Mouse (Mus musculus): Measurements from ENCODE around the gene Tmcc2. TPM values are rescaled to one million over a fixed set of nuclear protein-coding genes. Genes with fewer than 3 reads are reported as not detected.
"Not testable (repeated sequence)": the region's sequence is repeated elsewhere in the genome, so short reads cannot be mapped to it uniquely, and the experiment has no call there.

Gene Tmcc2
- polyA plus RNA-seq, 1 experiment from 2014 or later, result 17.7 TPM

DNA sequence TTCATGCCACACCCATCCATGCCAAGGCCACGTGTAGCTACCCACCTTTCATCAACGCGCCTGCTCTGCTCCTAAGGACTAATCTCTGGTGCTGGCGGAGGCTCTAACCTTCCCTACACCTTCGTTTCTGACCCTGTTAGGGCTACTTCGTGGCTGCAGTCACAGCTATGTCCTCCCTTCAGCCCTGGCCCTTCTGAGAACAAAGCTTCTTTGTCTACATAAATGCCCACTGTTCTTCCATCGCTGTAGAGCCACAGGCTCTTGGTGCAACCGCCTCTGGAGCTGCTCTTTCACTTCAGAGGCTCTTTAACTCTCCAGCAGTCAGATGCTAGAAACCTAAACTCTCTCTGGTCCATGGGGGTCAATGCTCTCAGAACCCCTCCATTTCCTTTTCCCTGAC lies 24.8 kb downstream of the Tmcc2 start:
- 78% methylated on average over 8 of the region's 8 CpGs for WGBS
- no peak for ATAC-seq (ENCODE audit: insufficient number of reproducible peaks, insufficient read depth, low FRiP score, low TSS enrichment, low read depth)
- H3K27me3 ChIP-seq, result no peaks in the 10 kb centered on the region
- no peaks in the 10 kb centered on the region for H3K9me3 ChIP-seq
- H3K36me3 ChIP-seq, result peaks cover 49% of the 10 kb centered on the region
- peak overlapping the region; percentile 1; the same call in 1 of the 2 replicates for H3K4me3 ChIP-seq (replicated peaks)
- peaks cover 11% of the 10 kb centered on the region for H3K4me1 ChIP-seq (replicated peaks)
- H3K27ac ChIP-seq, result no peak overlapping the region
- H3K4me2 ChIP-seq, result no peak overlapping the region
- H3K9ac ChIP-seq (replicated peaks), result no peak overlapping the region; the same call in 1 of the 2 replicates

DNA sequence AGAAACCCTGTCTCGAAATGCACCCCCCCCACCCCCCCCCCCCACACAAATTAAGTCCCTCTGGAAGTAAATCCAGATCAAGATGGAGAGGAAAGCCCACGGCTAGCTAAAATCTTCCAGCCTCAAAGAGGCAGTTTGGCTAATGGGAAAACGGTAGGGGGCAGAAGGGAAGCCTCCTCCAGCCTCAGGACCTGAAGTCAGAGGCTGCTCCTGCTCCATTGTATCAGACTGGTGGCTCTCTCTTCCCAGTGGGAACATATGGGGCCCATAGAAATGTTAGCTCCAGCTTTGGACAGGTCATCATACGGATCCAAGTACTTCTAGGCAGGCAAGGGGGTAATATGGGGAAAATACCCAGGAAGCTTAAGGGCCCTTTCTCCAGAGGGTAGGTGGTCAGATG lies 25.4 kb downstream of the Tmcc2 start:
- Histone ChIP-seq H3K9me3 (no peaks in the 10 kb centered on the region), H3K36me3 (peaks cover 50% of the 10 kb centered on the region), H3K4me1 (replicated peaks) (peaks cover 11% of the 10 kb centered on the region), H3K27me3 (no peaks in the 10 kb centered on the region), H3K9ac (replicated peaks) (no peak overlapping the region), H3K27ac (no peak overlapping the region), H3K4me2 (no peak overlapping the region), H3K4me3 (replicated peaks) (no peak overlapping the region)
- ATAC-seq (ENCODE audit: insufficient number of reproducible peaks, insufficient read depth, low FRiP score, low TSS enrichment, low read depth), result no peak
- WGBS, result 61% methylated on average over 4 of the region's 4 CpGs

DNA sequence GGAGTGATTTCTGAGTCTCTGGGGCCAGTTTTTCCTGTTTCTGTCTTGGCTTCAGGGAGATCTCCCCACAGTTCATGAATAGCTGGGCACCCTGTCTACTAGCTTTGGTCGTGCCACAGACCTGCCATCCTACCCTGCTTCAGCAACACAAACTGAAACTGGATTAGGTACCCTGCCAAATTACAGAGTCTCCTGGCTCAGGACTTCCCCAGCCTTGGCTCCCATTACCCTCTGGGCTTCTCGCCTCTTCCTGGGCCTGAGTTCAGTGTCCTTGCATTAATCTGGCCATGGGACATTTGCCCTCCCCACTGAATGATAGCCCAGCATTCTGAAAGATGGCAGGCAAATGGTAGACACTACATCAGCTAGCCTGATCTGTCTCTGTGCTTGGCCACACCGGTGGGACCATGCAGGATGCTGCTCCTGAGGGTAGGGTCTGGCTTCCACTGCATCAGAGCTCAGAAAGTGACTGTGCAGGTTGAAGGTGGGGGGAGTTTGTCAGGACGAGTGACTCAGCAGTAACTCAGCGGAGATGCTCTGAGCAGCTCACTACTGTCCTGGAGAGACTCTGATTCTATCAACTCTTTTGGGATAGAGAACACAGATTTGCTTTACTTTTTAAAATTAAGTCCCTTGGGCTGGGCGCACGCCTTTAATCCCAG lies 26.1 kb downstream of the Tmcc2 start:
- no peaks in the 10 kb centered on the region for H3K9me3 ChIP-seq
- no peak overlapping the region for H3K4me2 ChIP-seq
- 86% methylated on average over 7 of the region's 7 CpGs for WGBS
- no peaks in the 10 kb centered on the region for H3K27me3 ChIP-seq
- peaks cover 52% of the 10 kb centered on the region for H3K36me3 ChIP-seq
- no peak overlapping the region for H3K9ac ChIP-seq (replicated peaks)
- no peak overlapping the region for H3K27ac ChIP-seq
- peaks cover 11% of the 10 kb centered on the region for H3K4me1 ChIP-seq (replicated peaks)
- no peak for ATAC-seq (ENCODE audit: insufficient number of reproducible peaks, insufficient read depth, low FRiP score, low TSS enrichment, low read depth)
- no peak overlapping the region for H3K4me3 ChIP-seq (replicated peaks)

DNA sequence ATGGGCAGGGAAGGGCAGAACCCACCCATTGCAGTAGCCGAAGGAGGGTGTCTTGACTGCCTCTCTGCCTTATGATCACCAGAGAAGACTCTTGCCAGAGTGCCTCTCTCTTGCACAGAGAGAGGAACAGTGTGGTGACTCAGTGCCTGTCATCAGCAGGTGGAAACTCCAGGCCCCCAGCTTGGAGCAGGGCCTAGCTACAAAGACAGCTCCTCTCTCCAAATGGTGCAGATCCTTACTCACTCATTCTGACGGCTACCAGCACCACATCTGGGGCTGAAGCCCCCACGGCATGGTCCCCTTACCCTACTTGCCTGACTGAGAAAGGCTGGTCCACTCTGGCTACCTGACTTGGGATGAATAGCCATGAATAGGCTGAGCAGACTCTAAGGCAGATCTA lies 26.7 kb downstream of the Tmcc2 start:
- ATAC-seq (ENCODE audit: insufficient number of reproducible peaks, insufficient read depth, low FRiP score, low TSS enrichment, low read depth), result no peak
- Histone ChIP-seq H3K36me3 (peaks cover 59% of the 10 kb centered on the region), H3K27ac (no peak overlapping the region), H3K4me3 (replicated peaks) (no peak overlapping the region), H3K4me1 (replicated peaks) (peaks cover 11% of the 10 kb centered on the region), H3K9me3 (no peaks in the 10 kb centered on the region), H3K27me3 (no peaks in the 10 kb centered on the region), H3K9ac (replicated peaks) (no peak overlapping the region), H3K4me2 (no peak overlapping the region)
- WGBS, result 84% methylated on average over 3 of the region's 3 CpGs

DNA sequence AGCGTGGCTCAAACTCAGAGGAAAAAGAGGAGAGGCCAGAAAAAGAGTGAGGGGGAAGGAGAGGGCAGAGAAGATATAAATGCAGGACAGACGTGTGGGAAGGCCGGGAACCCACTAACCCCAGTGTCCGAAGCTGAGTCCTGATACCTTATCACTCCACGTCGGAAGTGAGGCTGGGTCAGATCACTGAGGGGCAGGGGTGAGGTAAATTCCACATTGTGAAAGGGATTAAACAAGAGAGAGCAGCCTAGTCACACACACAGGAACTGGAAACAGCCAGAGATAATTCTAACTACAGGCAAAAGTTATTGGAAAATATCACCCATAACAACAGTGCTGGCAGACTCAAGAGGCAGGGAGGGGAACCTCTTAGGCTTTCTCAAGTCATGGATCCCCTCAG lies 29.1 kb downstream of the Tmcc2 start:
- Histone ChIP-seq H3K9me3 (no peaks in the 10 kb centered on the region), H3K36me3 (peaks cover 77% of the 10 kb centered on the region), H3K4me3 (replicated peaks) (no peak overlapping the region), H3K27ac (no peak overlapping the region), H3K4me1 (replicated peaks) (peaks cover 8% of the 10 kb centered on the region), H3K9ac (replicated peaks) (no peak overlapping the region), H3K27me3 (no peaks in the 10 kb centered on the region), H3K4me2 (no peak overlapping the region)
- no peak for ATAC-seq (ENCODE audit: insufficient number of reproducible peaks, insufficient read depth, low FRiP score, low TSS enrichment, low read depth)
- 82% methylated on average over 6 of the region's 6 CpGs for WGBS

DNA sequence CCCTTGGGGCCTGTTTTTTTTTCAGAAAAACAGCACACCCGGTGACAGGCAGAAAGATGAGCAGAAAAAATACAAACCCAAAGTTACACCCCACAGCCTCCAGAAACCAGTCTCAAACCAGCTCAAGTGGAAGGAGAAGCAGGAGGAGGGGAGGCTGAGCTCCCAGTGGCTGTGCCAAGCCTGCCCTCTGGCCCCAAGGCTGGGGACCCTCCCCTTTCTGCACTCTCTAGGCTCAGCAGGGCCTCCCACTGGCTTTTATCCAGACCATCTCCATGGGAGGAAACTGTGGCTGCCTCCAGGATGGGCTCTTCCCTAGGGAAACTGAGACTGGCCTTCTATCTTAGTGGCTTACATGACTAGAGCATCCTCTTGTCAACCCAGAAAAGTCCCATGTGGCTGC lies 34.2 kb downstream of the Tmcc2 start:
- 75% methylated on average over 1 of the region's 1 CpGs for WGBS
- no peak for ATAC-seq (ENCODE audit: insufficient number of reproducible peaks, insufficient read depth, low FRiP score, low TSS enrichment, low read depth)
- no peak overlapping the region for H3K4me2 ChIP-seq
- H3K36me3 ChIP-seq, result peaks cover 52% of the 10 kb centered on the region
- H3K9me3 ChIP-seq, result no peaks in the 10 kb centered on the region
- 0 out of 2 replicates have a peak, but pooled peaks cover 4% of the 10 kb centered on the region for H3K4me1 ChIP-seq (replicated peaks)
- H3K27me3 ChIP-seq, result no peaks in the 10 kb centered on the region
- H3K4me3 ChIP-seq (replicated peaks), result no peak overlapping the region
- H3K27ac ChIP-seq, result no peak overlapping the region
- H3K9ac ChIP-seq (replicated peaks), result no peak overlapping the region

DNA sequence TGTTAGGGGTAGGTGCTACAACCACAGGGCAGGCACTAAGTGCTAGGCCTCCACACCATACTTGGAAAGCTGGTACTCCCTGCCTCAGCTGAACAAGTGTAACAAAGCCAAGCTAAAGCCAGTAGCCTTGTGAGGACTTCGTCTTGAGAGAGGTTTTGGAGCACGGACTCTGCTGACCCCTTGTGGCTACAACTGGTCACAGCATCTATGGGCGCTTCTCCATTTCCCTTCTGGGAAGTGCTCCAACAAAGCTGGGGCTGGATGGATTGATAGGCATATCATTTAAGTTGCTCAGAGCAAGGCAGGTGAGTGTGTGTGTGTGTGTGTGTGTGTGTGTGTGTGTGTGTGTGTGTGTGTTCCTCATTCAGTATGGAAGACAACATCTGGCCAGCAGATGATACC lies 35.2 kb downstream of the Tmcc2 start:
- no peak overlapping the region for H3K4me2 ChIP-seq
- H3K4me3 ChIP-seq (replicated peaks), result no peak overlapping the region
- no peaks in the 10 kb centered on the region for H3K27me3 ChIP-seq
- H3K4me1 ChIP-seq (replicated peaks), result 0 out of 2 replicates have a peak, but pooled peaks cover 4% of the 10 kb centered on the region
- peak; percentile 63; the same call in 1 of the 2 replicates for ATAC-seq (ENCODE audit: insufficient number of reproducible peaks, insufficient read depth, low FRiP score, low TSS enrichment, low read depth)
- WGBS, result under 1% methylated on average over 3 of the region's 3 CpGs
- H3K9me3 ChIP-seq, result peaks cover 3% of the 10 kb centered on the region; the same call in 1 of the 2 replicates
- no peak overlapping the region for H3K9ac ChIP-seq (replicated peaks)
- no peak overlapping the region for H3K27ac ChIP-seq
- H3K36me3 ChIP-seq, result peaks cover 42% of the 10 kb centered on the region

DNA sequence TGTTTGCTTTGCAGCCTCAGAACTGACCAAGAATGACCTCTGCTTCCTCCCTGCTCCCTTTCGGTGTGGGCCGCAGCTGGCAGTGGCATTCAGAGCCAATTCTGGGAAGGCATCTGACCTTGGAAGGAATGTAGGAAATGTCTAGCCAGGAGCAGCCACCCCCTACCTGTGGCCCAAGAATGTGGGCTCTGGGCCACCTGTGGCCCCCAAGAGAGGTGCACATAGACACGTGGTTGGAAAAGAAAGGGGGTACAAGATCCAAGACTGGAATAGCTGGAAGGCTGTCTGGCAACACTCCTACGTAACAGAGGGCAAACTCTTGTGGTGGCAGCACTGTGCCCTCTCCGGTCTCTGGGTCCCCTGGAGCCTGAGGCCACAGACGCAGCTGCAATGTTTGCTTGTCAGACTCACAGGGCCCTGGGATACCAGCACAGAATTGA lies 35.9 kb downstream of the Tmcc2 start:
- Histone ChIP-seq H3K36me3 (peaks cover 36% of the 10 kb centered on the region), H3K27ac (no peak overlapping the region), H3K4me1 (replicated peaks) (0 out of 2 replicates have a peak, but pooled peaks cover 4% of the 10 kb centered on the region), H3K27me3 (no peaks in the 10 kb centered on the region), H3K4me2 (no peak overlapping the region), H3K9me3 (peaks cover 4% of the 10 kb centered on the region; the same call in 1 of the 2 replicates), H3K9ac (replicated peaks) (no peak overlapping the region), H3K4me3 (replicated peaks) (no peak overlapping the region)
- WGBS, result 74% methylated on average over 6 of the region's 6 CpGs
- ATAC-seq (ENCODE audit: insufficient number of reproducible peaks, insufficient read depth, low FRiP score, low TSS enrichment, low read depth), result no peak

DNA sequence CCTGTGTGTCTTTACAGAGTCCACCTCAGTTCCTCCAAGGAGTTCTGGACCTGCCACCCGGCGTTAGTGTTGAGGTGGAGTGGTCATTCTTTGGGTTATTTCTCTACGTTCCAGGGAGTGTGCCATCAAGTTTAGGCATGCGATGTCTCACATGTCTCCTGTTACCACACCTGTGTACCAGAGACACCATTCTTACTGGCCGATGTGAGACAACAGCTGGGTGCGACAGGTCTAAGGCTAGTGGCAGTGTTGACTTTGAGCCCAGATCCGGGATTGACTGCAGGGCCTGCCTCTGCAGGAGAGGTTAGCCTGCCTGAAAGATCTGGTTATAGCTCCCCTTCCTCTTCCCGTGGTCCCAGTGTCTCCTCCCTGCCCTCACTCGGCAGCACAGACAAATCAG lies 36.8 kb downstream of the Tmcc2 start:
- H3K4me1 ChIP-seq (replicated peaks), result 0 out of 2 replicates have a peak, but pooled peaks cover 4% of the 10 kb centered on the region
- H3K4me3 ChIP-seq (replicated peaks), result no peak overlapping the region
- 76% methylated on average over 9 of the region's 9 CpGs for WGBS
- no peaks in the 10 kb centered on the region for H3K27me3 ChIP-seq
- no peak overlapping the region for H3K4me2 ChIP-seq
- ATAC-seq (ENCODE audit: insufficient number of reproducible peaks, insufficient read depth, low FRiP score, low TSS enrichment, low read depth), result no peak
- H3K9ac ChIP-seq (replicated peaks), result 0 out of 2 replicates have a peak overlapping the region, but pooled peaks have one; percentile 23
- H3K36me3 ChIP-seq, result peaks cover 26% of the 10 kb centered on the region
- H3K9me3 ChIP-seq, result peaks cover 4% of the 10 kb centered on the region; the same call in 1 of the 2 replicates
- no peak overlapping the region for H3K27ac ChIP-seq

DNA sequence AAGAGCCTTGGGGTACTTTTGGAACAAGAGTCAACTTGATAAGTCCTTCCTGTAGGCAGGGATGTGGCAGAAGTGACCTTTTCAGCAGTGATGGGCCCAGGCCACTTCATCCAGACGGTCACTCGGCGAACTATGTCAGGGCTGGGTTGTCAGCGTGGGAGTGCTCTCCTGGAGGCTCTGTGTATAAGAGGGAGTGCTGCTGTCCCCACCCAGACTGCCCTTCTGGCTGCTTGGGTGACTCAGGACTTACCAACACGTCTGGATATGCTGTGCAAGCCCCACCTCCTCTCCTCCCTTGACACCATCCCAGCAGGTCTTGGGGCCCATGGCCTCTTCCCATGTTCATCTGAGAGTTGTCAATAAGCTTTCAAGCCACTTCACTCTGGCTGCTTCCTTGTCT lies 37.7 kb downstream of the Tmcc2 start:
- Histone ChIP-seq H3K9ac (replicated peaks) (no peak overlapping the region), H3K27ac (no peak overlapping the region)

DNA sequence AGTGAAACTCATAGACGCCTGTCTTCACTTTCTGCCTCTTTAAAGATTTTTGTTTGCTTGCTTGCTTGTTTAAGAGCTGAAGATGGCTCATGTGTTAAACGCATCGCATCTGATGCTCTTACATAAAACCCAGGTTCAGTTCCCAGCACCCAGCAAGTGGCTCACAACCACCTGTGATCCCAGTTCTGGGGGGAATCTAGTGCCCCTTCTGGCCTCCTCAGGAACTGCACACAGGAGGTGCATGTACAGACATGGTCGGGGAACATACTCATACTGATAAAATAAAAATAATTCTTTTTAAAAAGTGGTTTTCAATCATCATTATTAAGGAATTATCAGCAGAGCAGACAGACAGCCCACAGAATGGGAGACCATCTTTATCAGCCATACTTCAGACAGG lies 40.0 kb downstream of the Tmcc2 start:
- H3K4me3 ChIP-seq (replicated peaks), result no peak overlapping the region
- no peak overlapping the region for H3K9ac ChIP-seq (replicated peaks)
- peaks cover 4% of the 10 kb centered on the region; the same call in 1 of the 2 replicates for H3K9me3 ChIP-seq
- WGBS, result 95% methylated on average over 4 of the region's 4 CpGs
- no peak for ATAC-seq (ENCODE audit: insufficient number of reproducible peaks, insufficient read depth, low FRiP score, low TSS enrichment, low read depth)
- 0 out of 2 replicates have a peak, but pooled peaks cover 4% of the 10 kb centered on the region for H3K4me1 ChIP-seq (replicated peaks)
- no peak overlapping the region for H3K27ac ChIP-seq
- H3K27me3 ChIP-seq, result no peaks in the 10 kb centered on the region
- H3K4me2 ChIP-seq, result no peak overlapping the region
- H3K36me3 ChIP-seq, result no peaks in the 10 kb centered on the region

More for the DNA sequence above, 37.7 kb downstream of the Tmcc2 start:
- no peak for ATAC-seq (ENCODE audit: insufficient number of reproducible peaks, insufficient read depth, low FRiP score, low TSS enrichment, low read depth)
- Histone ChIP-seq H3K27me3 (no peaks in the 10 kb centered on the region), H3K4me2 (no peak overlapping the region), H3K36me3 (peaks cover 18% of the 10 kb centered on the region), H3K4me1 (replicated peaks) (0 out of 2 replicates have a peak, but pooled peaks cover 4% of the 10 kb centered on the region), H3K9me3 (peaks cover 4% of the 10 kb centered on the region; the same call in 1 of the 2 replicates), H3K4me3 (replicated peaks) (no peak overlapping the region)
- 65% methylated on average over 5 of the region's 5 CpGs for WGBS

DNA sequence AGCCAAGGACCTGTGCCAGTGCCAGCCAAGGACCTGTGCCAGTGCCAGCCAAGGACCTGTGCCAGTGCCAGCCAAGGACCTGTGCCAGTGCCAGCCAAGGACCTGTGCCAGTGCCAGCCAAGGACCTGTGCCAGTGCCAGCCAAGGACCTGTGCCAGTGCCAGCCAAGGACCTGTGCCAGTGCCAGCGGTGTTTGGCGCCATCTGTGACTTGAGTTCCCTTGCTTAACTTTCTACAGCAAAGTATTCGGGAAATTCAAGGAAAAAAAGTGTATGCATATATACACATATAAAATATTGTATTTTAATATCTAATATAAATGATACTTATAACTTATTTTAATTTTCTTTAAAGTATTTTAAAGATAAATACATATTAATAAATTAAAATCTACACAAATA lies 41.5 kb downstream of the Tmcc2 start:
- not testable (repeated sequence) for ATAC-seq (ENCODE audit: insufficient number of reproducible peaks, insufficient read depth, low FRiP score, low TSS enrichment, low read depth); H3K4me3 ChIP-seq (replicated peaks)
- 95% methylated on average over 3 of the region's 3 CpGs for WGBS

More for the DNA sequence above, 41.5 kb downstream of the Tmcc2 start:
- not testable (repeated sequence) for H3K27me3 ChIP-seq; H3K4me1 ChIP-seq (replicated peaks); H3K27ac ChIP-seq; H3K4me2 ChIP-seq; H3K9ac ChIP-seq (replicated peaks); H3K9me3 ChIP-seq; H3K36me3 ChIP-seq
